Mouse (Mus musculus): ENCODE data around the gene Qrsl1.

The Qrsl1 gene

GRCm38 (mm10) chr10:43871458-43871857 is 30.1 kb downstream of the Qrsl1 start:
- in situ Hi-C loops (cut with MseI, MboI) = no loop called here

- in situ Hi-C loops (cut with MseI, MboI) = no loop called here
Observed at GRCm38 (mm10) chr10:43870752-43871151, 30.8 kb downstream of the Qrsl1 start.

GRCm38 (mm10) chr10:43856351-43856750 is 45.2 kb downstream of the Qrsl1 start:
- in situ Hi-C loops (cut with MseI, MboI) = no loop called here

- in situ Hi-C loops (cut with MseI, MboI) = no loop called here
Observed at GRCm38 (mm10) chr10:43855916-43856315, 45.6 kb downstream of the Qrsl1 start.

- in situ Hi-C loops (cut with MseI, MboI) = no loop called here
Observed at GRCm38 (mm10) chr10:43851898-43852297, 49.6 kb downstream of the Qrsl1 start.

- in situ Hi-C loops (cut with MseI, MboI) = no loop called here
Observed at GRCm38 (mm10) chr10:43849478-43849877, 52.1 kb downstream of the Qrsl1 start.

GRCm38 (mm10) chr10:43846141-43846622 is 55.4 kb downstream of the Qrsl1 start:
- in situ Hi-C loops (cut with MseI, MboI) = no loop called here

- in situ Hi-C loops (cut with MseI, MboI) = no loop called here
Observed at GRCm38 (mm10) chr10:43845442-43845841, 56.1 kb downstream of the Qrsl1 start.

GRCm38 (mm10) chr10:43841441-43841840 is 60.1 kb downstream of the Qrsl1 start:
- in situ Hi-C loops (cut with MseI, MboI) = no loop called here

GRCm38 (mm10) chr10:43832868-43833267 is 68.7 kb downstream of the Qrsl1 start:
- in situ Hi-C loops (cut with MseI, MboI) = no loop called here

- in situ Hi-C loops (cut with MseI, MboI) = no loop called here
Observed at GRCm38 (mm10) chr10:43830251-43831018, 71.1 kb downstream of the Qrsl1 start.

GRCm38 (mm10) chr10:43828686-43829015 is 72.9 kb downstream of the Qrsl1 start:
- in situ Hi-C loops (cut with MseI, MboI) = no loop called here

GRCm38 (mm10) chr10:43827958-43828685 is 73.4 kb downstream of the Qrsl1 start:
- in situ Hi-C loops (cut with MseI, MboI) = no loop called here

GRCm38 (mm10) chr10:43826773-43827621 is 74.5 kb downstream of the Qrsl1 start:
- in situ Hi-C loops (cut with MseI, MboI) = no loop called here

- in situ Hi-C loops (cut with MseI, MboI) = no loop called here
Observed at GRCm38 (mm10) chr10:43825696-43826095, 75.8 kb downstream of the Qrsl1 start.

- in situ Hi-C loops (cut with MseI, MboI) = no loop called here
Observed at GRCm38 (mm10) chr10:43824713-43825112, 76.8 kb downstream of the Qrsl1 start.
